Mouse (Mus musculus) B cell, adult 67 days (primary cell): ENCODE results near the gene Foxg1. TPM values are rescaled to one million over a fixed set of nuclear protein-coding genes. Genes with fewer than 3 reads are reported as not detected.

ENCODE experiments used
- total RNA-seq, 2 experiments: library from RNA; stranded (reverse); gene quantifications; 4 replicates each; pipeline ENCODE4 v1.2.4; 2023

The Foxg1 gene
- not detected for total RNA-seq

DNA sequence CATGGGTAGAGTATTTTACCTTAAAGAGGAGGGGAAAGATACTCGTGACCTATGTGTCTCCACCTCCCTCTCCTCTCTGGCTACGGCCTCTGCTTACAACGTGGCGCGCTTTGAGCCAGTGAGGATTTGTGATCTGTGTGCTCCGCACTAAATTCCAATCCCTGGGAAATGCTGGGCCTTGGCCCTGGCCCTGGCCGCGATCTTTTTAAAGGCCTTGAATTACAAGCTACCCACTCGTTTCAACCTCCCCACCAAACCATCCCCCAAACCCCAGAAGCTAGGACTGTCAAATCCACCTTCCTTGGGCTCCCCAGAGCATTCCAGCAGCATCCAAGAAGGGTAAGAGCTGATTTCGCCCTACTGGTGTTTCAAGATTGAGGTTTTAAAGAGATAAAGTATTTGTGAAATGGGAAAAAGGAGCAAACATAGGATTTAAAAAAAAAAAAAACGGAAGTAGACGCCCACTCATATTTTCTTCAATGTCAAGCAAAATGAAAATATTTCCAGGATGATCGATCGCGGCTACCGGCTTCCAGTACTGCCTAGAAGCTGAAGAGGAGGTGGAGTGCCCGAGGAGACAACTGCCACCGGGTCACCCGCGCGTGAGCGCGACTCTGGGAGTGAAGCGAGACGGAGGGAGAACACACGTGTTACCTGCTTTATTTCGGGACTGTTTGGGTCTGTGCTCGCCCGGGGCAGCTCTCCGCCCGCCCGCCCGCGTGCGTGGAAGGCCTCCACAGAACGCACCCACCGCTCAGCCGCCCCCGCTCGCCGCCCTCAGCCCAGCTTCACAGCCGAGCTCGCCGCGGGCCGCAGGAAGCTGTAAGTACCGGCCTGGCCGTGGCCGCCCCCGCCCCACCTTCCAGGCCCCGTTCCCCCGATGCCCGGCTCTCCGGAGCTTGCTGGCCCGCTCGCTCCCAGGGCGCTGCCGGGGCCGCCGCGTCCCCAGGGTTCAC lies at the start of gene Foxg1:
Gene Foxg1 (plus strand): TSS at position 96 of the 956 bp plus-strand sequence.

DNA sequence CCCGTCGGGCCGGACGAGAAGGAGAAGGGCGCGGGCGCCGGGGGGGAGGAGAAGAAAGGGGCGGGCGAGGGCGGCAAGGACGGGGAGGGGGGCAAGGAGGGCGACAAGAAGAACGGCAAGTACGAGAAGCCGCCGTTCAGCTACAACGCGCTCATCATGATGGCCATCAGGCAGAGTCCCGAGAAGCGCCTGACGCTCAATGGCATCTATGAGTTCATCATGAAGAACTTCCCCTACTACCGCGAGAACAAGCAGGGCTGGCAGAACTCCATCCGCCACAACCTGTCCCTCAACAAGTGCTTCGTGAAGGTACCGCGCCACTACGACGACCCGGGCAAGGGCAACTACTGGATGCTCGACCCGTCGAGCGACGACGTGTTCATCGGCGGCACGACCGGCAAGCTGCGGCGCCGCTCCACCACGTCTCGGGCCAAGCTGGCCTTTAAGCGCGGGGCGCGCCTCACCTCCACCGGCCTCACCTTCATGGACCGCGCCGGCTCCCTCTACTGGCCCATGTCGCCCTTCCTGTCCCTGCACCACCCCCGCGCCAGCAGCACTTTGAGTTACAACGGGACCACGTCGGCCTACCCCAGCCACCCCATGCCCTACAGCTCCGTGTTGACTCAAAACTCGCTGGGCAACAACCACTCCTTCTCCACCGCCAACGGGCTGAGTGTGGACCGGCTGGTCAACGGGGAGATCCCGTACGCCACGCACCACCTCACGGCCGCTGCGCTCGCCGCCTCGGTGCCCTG lies 2.6 kb downstream of the Foxg1 start, which contains the start of gene Gm43517:
Gene Gm43517 (plus strand): TSS at position 299 of the 755 bp plus-strand sequence.

Other genes starting within 250 kb of the Foxg1 start
- not detected for gene Gm43517, start 2.5 kb downstream of the Foxg1 start, total RNA-seq